Mouse (Mus musculus) right cerebral cortex, postnatal 14 days (tissue): ENCODE data around the gene Nrd1.
A peak's percentile ranks its signal among the peaks of the same experiment; 100 is the strongest.

ENCODE experiments used
- DNase-seq: peaks from one replicate; pipeline ENCODE4 v3.0.0; 2022

Gene Nrd1

DNA sequence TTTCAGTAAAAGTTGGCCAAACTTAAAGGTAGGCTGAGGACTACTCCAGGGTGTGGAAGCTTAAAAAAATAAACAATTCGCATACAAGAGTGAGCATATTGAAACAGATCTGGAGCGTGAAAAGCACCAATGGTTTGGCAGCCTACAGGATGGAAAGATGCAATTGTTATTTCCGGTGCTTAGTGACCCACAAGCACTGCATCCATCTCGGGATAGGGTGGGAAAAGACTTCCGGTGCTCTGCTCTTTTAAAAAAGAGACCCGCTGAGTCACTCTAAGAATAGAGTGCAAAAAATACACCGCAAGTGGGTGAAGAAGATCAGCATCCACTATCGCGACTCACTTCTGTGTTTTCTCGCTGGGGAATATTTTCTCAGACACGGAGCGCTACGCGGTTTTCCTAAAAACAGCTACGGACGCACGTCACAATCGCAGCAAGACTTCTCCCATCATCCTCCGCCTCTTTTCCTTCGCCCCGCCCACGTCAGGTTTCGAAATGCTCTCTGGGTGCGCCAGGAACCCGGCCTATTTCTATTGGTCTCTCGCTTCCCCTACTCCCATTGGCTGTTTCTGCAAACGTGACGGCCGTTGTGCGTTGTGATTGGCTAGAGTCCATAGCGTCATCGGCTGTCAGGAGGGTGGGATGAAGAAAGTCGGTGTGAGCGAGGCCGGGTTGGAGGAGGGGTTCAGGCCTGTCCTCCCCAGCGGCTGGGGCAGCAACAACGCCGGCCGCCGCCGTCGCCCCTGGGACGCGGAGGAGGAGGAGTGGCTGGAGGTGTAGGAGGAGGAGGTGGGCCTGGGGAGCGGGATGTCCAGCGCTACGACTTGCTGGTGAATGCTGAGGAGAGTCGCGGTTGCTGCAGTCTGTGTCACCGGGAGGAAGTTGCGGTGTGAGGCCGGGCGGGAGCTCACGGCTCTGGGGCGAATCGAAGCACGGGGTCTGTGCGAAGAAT is at the start of gene Nrd1:
Nrd1 (plus strand) TSS at position 657 of the 952 bp plus-strand sequence.
- DNase-seq, result peak; percentile 96

DNA sequence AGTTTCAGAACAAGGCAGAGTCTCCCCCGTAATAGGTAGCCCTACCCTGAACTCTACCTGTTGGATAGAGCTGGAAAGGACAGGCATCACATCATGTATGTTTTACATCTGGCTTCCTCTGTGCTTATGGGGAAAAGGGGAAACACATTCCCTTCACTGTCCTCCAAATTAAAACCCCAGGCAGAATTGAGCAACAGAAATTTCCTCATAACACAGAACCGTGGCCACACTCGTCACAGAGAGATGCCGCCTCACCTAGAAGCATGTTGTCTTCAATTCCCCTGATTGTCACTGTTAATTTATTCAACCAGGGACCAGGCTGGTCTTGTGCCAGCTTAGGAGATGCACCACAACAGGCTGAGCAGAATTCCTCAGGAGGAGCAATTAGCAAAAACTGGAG is 48.8 kb upstream of the Nrd1 start:
- DNase-seq, result no peak

GRCm38 (mm10) chr4:108959696-108960095 is 40.8 kb upstream of the Nrd1 start:
- DNase-seq, result no peak

DNA sequence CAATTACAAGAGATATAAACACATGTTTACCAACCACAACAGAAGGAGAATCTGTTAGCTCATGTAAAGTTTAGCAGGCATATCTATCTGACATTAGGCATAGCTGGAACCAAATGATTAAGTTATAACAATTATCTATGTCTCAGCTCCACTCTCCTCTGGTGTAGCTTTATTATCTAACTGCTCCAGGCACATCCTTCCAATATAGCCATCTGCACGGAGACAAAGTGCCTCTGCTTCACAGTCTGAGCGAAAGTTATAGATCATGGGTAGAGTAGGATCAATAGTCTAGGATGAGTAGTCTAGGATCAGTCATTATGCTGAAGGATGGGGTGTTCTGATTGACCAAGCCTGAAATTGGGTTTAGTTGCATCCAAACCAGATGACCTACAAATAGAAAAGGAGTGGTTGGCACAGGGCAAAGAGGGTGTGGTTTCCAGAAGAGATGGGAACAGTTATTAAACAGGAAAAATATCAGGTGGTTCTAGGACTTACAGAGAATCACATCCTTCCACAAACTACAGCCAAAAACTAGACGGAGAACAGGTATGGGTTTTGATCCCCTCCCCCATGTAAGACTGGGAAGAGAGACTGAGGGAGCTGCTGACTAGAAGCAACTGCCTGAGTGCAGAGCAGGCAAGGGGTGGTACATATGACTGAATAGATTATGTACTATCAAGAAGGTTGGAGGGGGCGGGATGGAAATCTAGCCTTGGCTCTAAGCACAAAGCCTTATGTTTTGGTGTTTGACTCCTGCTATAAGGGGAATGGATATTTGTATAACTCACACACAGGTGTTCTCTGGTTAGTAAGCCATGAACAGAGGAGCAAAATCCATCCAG is 39.6 kb upstream of the Nrd1 start:
- DNase-seq, result no peak

- no peak for DNase-seq
These were observed 37.4 kb upstream of the Nrd1 start for GRCm38 (mm10) chr4:108963017-108963416.

GRCm38 (mm10) chr4:108969517-108969916 is 30.9 kb upstream of the Nrd1 start:
- DNase-seq, result no peak

- DNase-seq, result no peak
These were observed 29.4 kb upstream of the Nrd1 start for GRCm38 (mm10) chr4:108971054-108971453.

DNA sequence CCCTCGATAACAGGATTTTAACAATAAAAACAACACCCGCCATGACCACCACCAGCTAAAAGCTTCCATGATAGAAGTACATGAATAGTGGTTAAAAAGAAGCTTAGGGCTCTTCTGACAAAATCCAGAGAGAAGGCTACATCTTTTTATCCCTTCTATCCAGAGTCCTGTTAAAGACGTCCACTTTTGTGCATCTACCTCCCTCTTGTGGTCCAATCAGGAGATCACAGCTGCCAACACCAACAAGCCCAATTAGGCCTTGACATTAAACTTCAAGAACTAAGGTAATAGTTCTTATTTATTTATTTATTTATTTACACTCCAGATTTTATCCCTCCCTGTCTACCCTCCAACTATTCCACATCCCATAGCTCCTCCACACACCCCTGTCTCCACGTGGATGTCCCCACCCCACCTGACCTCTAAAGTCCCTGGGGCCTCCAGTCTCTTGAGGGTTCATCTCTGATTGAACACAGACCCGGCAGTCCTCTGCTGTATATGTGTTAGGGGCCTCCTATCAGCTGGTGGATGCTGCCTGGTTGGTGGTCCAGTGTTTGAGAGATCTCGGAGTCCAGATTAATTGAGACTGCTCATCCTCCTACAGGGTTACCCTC is 23.9 kb upstream of the Nrd1 start:
- DNase-seq, result peak; percentile 48

DNA sequence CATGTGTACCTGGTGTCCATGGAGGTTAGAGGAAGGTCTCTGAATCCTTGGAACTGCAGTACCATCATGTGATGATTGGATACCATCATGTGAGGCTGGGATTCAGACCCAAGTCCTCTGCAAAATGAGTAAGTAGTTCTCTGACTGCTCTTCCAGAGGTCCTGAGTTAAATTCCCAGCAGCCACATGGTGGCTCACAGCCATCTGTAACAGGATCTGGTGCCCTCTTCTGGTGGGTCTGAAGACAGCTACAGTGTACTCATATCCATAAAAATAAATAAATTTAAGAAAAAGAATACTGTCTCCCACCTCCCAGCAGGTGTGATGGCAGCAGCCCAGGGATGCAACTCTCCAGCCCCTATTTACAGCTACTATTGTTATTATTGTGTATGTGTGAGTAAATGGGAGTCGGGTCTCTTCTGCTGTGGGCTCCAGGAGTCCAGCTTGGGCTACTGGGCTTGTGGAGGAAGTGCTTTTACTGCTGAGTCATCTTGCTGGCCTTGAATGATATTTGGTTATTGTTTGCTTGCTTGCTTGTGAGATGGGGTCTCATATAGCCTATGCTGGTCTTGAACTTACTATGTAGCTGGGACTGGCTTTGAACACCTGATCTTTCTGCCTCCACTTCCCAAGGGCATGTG is 13.5 kb upstream of the Nrd1 start:
- no peak for DNase-seq

DNA sequence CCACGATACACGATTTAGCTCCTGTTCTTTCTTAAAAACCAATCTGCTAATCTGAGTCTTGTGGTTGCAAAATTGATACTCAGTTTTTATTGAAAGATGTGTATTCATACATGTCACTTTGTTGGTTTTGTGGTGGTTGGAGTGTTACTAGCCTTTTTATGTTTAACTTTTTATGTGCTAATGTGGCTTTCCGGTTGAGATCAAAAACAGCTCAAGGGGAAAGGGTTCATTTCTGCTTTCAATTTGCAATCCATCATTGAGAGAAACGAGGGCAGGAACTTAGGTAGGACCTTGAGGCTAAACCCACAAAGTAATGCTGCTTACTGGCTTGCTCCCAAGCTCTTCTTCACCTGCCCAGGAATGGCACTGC is 13.0 kb upstream of the Nrd1 start:
- no peak for DNase-seq

GRCm38 (mm10) chr4:108989430-108989829 is 11.0 kb upstream of the Nrd1 start:
- no peak for DNase-seq

DNA sequence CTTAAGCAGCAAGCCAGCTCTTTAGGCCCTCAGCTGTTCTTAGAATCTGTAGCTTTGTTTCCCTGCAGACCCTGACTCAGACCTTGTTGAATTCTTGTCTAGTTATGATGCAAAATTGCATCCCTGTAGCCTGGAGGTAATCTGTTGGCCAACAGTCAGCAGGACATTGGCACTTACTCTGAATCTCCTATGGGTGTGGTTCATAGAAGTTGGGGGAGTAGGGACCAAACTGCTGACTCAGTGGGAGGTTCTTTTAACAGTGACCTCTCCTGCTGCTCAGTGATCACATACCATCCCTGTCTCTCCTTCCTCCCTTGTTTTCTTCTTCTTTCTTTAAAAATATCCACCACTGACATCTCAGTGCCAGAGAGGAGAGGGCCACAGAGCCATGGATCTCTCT is 10.4 kb upstream of the Nrd1 start:
- no peak for DNase-seq

DNA sequence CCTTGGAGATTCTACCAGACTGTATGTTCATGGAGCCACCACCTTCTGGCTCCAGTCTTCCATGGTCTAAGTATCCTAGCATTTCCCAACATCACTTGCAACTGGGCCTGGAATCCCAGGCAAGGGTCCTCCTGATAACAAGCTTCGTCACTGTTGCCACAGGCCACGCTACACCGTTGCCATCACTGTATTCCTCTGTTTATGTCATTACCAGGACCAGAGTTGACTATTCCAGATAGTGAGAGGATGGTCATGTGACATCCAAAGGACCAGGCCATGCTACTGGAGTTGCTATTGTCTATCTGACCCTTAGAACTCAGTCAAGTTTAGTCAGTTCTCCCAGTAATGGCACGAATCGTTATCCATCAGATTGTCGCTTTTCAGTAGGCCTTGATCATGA is 9.9 kb upstream of the Nrd1 start:
- no peak for DNase-seq

DNA sequence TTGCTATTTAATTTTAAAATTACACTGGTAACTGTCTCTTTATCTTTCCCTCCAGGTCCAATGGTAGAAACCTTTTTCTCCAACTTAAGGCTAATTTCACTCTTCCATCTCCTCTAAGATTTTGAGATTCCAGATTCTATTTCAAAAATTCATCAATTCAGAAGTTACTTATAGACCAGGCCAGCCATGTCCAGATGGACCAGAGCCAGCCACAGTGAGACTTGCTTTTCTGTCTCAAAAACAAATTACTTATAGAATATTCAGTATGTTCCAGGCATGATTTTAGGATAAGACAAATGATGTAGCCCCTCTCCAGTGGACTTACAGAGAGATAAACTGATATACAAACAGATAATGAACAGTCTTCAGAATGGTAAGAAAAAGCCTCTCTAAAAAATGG is 8.6 kb upstream of the Nrd1 start:
- DNase-seq, result no peak

GRCm38 (mm10) chr4:108992978-108993377 is 7.5 kb upstream of the Nrd1 start:
- no peak for DNase-seq

- no peak for DNase-seq
These were observed 506 bp downstream of the Nrd1 start for GRCm38 (mm10) chr4:109000961-109001360.

DNA sequence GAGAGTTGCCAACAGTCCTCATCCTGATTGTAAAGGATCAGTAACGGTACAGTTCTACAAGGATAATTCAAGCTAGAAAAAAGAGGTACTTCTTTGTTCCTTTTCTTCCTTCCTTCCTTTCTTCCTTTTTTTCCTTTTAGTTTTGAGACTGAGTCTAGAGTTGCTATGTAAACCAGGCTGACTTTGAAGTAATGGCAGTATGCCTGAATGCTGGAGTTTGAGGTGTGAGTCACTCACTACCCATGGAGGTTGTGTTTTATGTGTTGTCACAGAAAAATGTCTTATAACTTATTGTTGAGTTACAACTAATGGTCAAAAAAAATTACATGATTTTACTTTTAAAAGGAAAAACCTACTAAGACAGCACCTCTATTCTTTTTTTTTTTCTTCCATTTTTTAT is 7.6 kb downstream of the Nrd1 start:
- no peak for DNase-seq

GRCm38 (mm10) chr4:109014091-109014490 is 13.6 kb downstream of the Nrd1 start:
- no peak for DNase-seq

- no peak for DNase-seq
These were observed 17.0 kb downstream of the Nrd1 start for GRCm38 (mm10) chr4:109017441-109017840.

DNA sequence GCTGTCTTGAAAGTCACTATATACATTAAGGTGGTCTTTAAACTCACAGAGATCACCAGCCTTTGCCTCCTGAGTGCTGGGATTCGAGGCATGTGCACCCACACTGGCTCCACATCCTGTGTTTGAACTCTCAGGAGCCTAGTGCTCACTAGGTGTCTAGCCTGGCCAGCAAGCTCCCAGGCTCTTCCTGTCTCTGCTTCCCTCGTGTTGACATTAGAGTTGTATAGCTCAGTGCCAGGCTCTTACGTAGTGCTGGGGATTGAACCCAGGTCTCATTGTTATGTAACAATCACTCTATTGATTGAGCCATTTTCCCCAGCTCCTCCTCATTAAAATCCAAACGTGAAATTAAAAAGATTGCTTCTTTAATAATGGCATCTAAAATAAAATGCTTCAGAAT is 18.8 kb downstream of the Nrd1 start:
- DNase-seq, result no peak

- DNase-seq, result no peak
These were observed 21.5 kb downstream of the Nrd1 start for GRCm38 (mm10) chr4:109021976-109022375.

DNA sequence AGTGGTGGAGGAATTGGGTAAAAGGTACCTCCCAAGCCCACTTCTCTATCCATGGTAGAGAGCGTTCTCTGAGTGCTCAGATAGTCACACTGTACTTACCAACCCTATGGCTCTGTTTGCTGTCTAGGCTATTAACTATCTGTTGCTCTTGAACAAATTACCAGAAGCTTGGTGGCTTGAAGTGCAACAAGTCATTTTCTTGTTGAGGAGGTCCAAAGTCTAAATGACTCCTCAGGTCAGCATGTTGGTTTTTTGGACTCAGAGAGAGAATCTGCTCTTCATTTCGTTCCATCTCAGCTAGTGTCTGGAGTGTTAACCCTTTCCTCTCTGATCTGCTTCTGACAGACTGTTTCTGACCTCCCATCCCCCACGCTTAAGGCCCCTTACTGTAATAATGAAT is 24.6 kb downstream of the Nrd1 start:
- DNase-seq, result no peak

DNA sequence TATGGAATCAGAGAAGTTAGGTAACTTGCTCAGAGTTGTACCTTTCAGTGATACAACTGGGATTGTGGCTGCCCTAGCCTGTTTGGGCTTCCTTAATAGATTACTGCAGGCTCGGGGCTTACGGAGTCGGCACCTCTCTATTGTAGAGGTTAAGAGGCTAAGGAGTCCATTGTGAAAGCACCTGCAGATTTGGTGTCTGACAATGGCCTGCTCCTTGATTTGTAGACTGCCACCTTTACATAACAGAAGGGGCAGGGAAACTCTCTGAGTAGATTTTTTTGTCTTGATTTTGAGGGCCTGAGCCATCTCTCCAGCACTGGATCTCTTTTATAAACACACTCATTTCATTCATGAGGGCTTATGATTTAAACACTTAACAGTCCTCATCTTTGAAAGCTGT is 26.1 kb downstream of the Nrd1 start:
- DNase-seq, result no peak
